Mouse (Mus musculus) liver, postnatal 0 days (tissue): ENCODE data around the gene Vnn3.

Experiments
- CTCF ChIP-seq: sonication (generic); IDR thresholded peaks from 2 replicates; pipeline ENCODE4 v1.5.1; 2016; ENCODE audit warnings: antibody characterized with exemption, low read depth
- EP300 ChIP-seq: IDR thresholded peaks from 2 replicates; pipeline ENCODE4 v1.6.1; 2016; ENCODE audit warnings: antibody characterized with exemption, low read depth, mild to moderate bottlenecking

DNA sequence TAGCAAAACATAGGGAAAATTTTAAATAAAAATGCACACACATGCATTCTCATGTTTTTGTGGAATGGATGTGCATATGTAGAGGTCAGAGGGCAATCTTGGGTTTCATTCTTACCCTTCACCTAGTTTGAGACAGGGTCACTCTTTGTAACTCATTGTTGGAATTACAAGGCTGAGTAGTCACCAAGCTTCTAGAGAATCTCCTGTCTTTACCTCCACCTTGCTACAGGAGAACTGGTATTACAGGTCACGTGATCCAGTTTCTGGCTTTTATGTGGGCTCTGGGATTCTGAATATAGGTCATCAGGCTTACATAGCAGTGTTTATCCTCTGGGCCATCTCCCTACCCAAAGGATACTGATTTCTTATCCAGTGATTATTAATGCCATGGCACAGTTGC is 54.4 kb downstream of the Vnn3 start:
- TF ChIP-seq CTCF (no peak), EP300 (no peak)
